Mouse (Mus musculus) T-helper 2 cell (primary cell): ENCODE measurements around the gene Srp72.
"Not testable (repeated sequence)": the region's sequence is repeated elsewhere in the genome, so short reads cannot be mapped to it uniquely, and the experiment has no call there.

Experiments
- in situ Hi-C: fragments of 300-600 bp; cut with MboI, MseI; formaldehyde crosslinking; loops from one replicate; pipeline ENCODE4 v1.15.1; 2025; ENCODE audit warnings: high pct_unique_total_duplicates

The Srp72 gene

GRCm38 (mm10) chr5:76962545-76962944, 11.9 kb upstream of the Srp72 start:
- in situ Hi-C loops = no loop called here

GRCm38 (mm10) chr5:76964651-76965050, 9.8 kb upstream of the Srp72 start:
- in situ Hi-C loops = no loop called here

- in situ Hi-C loops = no loop called here
These were observed 5.2 kb upstream of the Srp72 start for GRCm38 (mm10) chr5:76969250-76969649.

- in situ Hi-C loops = not testable (repeated sequence)
These were observed 3.4 kb upstream of the Srp72 start for GRCm38 (mm10) chr5:76971115-76971514.

- in situ Hi-C loops = no loop called here
These were observed 995 bp upstream of the Srp72 start for GRCm38 (mm10) chr5:76973488-76973887.

GRCm38 (mm10) chr5:76974207-76974553, 303 bp upstream of the Srp72 start:
- in situ Hi-C loops = no loop called here

- in situ Hi-C loops = no loop called here
These were observed 1.3 kb downstream of the Srp72 start for GRCm38 (mm10) chr5:76975736-76976135.

- in situ Hi-C loops = loop anchor here (5.0 kb wide), 1 partner anchor 348 kb away; no protein-coding TSS in a partner anchor
These were observed 9.5 kb downstream of the Srp72 start for GRCm38 (mm10) chr5:76984015-76984414.

- in situ Hi-C loops = no loop called here
These were observed 16.3 kb downstream of the Srp72 start for GRCm38 (mm10) chr5:76990789-76991188.

- in situ Hi-C loops = no loop called here
These were observed 18.8 kb downstream of the Srp72 start for GRCm38 (mm10) chr5:76993174-76993814.

GRCm38 (mm10) chr5:76998416-76998815, 23.9 kb downstream of the Srp72 start:
- in situ Hi-C loops = no loop called here

GRCm38 (mm10) chr5:77001192-77001591, 26.7 kb downstream of the Srp72 start:
- in situ Hi-C loops = no loop called here

GRCm38 (mm10) chr5:77004051-77004821, 29.8 kb downstream of the Srp72 start, which contains the start of gene Arl9:
Gene Arl9 (plus strand): TSS chr5:77004055.
- in situ Hi-C loops = no loop called here

- in situ Hi-C loops = no loop called here
These were observed 35.9 kb downstream of the Srp72 start for GRCm38 (mm10) chr5:77010352-77010751.

GRCm38 (mm10) chr5:77011082-77011481, 36.6 kb downstream of the Srp72 start:
- in situ Hi-C loops = no loop called here

GRCm38 (mm10) chr5:77013171-77013570, 38.7 kb downstream of the Srp72 start:
- in situ Hi-C loops = no loop called here

- in situ Hi-C loops = no loop called here
These were observed 41.3 kb downstream of the Srp72 start, which contains the start of gene Thegl for GRCm38 (mm10) chr5:77015544-77016482. Gene Thegl (plus strand): TSS chr5:77016023.

- in situ Hi-C loops = loop anchor here (10.0 kb wide), 1 partner anchor 187 kb away; the partner anchor contains the start of gene Spink2
These were observed 53.6 kb downstream of the Srp72 start for GRCm38 (mm10) chr5:77028034-77028433.

- in situ Hi-C loops = loop anchor here (10.0 kb wide), 2 partner anchors 145 to 185 kb away; partner anchors contain the start of gene Spink2
These were observed 55.3 kb downstream of the Srp72 start for GRCm38 (mm10) chr5:77029735-77030134.

- in situ Hi-C loops = loop anchor here (10.0 kb wide), 1 partner anchor 140 kb away; no protein-coding TSS in a partner anchor
These were observed 60.6 kb downstream of the Srp72 start for GRCm38 (mm10) chr5:77035101-77035500.

- in situ Hi-C loops = loop anchor here (10.0 kb wide), 1 partner anchor 136 kb away; no protein-coding TSS in a partner anchor
These were observed 64.0 kb downstream of the Srp72 start for GRCm38 (mm10) chr5:77038451-77038850.
